Mouse (Mus musculus) testis, adult 2 months (tissue): ENCODE data around the gene Enah. TPM values are rescaled to one million over a fixed set of nuclear protein-coding genes. Genes with fewer than 3 reads are reported as not detected.

Source experiments
- H3K27ac ChIP-seq: fragments of 200-500 bp; 2 replicates; pipeline ENCODE4 v1.5.1; 2012; ENCODE audit warnings: low read depth, low read length; ENCODE audit not compliant: control insufficient read depth, insufficient read depth
- H3K27me3 ChIP-seq: fragments of 200-500 bp; 2 replicates; pipeline ENCODE4 v1.6.1; 2012; ENCODE audit warnings: mild to moderate bottlenecking, low read length, moderate library complexity; ENCODE audit not compliant: control insufficient read depth, insufficient read depth
- H3K36me3 ChIP-seq: fragments of 200-500 bp; 2 replicates; pipeline ENCODE4 v1.6.1; 2012; ENCODE audit warnings: mild to moderate bottlenecking, low read length; ENCODE audit not compliant: control insufficient read depth, insufficient read depth
- H3K4me1 ChIP-seq: fragments of 200-500 bp; 2 replicates; pipeline ENCODE4 v1.6.1; 2012; ENCODE audit warnings: low read length; ENCODE audit not compliant: control insufficient read depth, insufficient read depth
- H3K4me3 ChIP-seq: fragments of 200-500 bp; 2 replicates; pipeline ENCODE4 v1.5.1; 2012; ENCODE audit warnings: low read depth, mild to moderate bottlenecking, low read length, moderate library complexity, mixed read lengths; ENCODE audit not compliant: control insufficient read depth
- CTCF ChIP-seq: fragments of 200-500 bp; IDR thresholded peaks from 2 replicates; pipeline ENCODE4 v1.5.1; 2012; ENCODE audit warnings: low read depth, mild to moderate bottlenecking, inconsistent platforms, low read length, moderate library complexity; ENCODE audit not compliant: control insufficient read depth, insufficient read depth, insufficient replicate concordance
- POLR2A ChIP-seq: fragments of 200-500 bp; IDR thresholded peaks from 2 replicates; pipeline ENCODE4 v1.6.1; 2012; ENCODE audit warnings: low read depth, mild to moderate bottlenecking, inconsistent platforms, low read length, moderate library complexity; ENCODE audit not compliant: control insufficient read depth
- polyA plus RNA-seq: library from polyadenylated mRNA; depleted of rRNA; stranded (reverse); fragments of >200 nt; gene quantifications from 2 replicates; pipeline ENCODE4 v1.2.3, GENCODE M21; 2012

The Enah gene
- polyA plus RNA-seq, 1 experiment: 54.0 TPM

GRCm38 (mm10) chr1:182047016-182047690 is 27.4 kb upstream of the Enah start:
- Histone ChIP-seq H3K4me3 (no peak overlapping the region), H3K27ac (no peak overlapping the region), H3K36me3 (no peaks in the 10 kb centered on the region), H3K27me3 (no peaks in the 10 kb centered on the region), H3K4me1 (no peaks in the 10 kb centered on the region)
- TF ChIP-seq CTCF (no peak), POLR2A (no peak)

DNA sequence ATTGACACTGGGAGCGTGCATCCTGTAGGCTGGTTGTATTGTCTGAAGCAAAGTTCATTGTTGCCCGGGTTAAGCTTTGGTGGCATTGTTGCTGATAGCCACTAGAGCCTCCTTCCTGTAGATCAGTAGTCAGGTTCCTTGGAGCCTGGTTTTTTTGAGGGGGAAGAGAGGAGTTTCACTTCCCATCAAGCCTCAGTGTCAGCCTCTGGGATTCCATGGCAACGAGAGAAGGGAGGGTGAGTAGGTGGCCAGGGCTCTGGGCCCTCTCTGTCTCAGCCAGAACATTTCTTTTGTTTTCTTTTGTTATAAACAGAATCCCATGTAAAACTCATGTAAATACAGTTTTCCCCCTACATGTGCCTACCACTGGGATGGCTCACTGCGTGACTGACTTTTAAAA is 25.4 kb upstream of the Enah start:
- H3K36me3 ChIP-seq: no peaks in the 10 kb centered on the region
- H3K27me3 ChIP-seq: no peaks in the 10 kb centered on the region
- TF ChIP-seq POLR2A (no peak), CTCF (no peak)
- no peaks in the 10 kb centered on the region for H3K4me1 ChIP-seq
- no peak overlapping the region for H3K4me3 ChIP-seq
- H3K27ac ChIP-seq: no peak overlapping the region

GRCm38 (mm10) chr1:182040538-182040937 is 20.7 kb upstream of the Enah start:
- H3K27me3 ChIP-seq: no peaks in the 10 kb centered on the region
- no peak for TF ChIP-seq POLR2A
- TF ChIP-seq CTCF: no peak
- no peak overlapping the region for H3K27ac ChIP-seq
- H3K4me3 ChIP-seq: no peak overlapping the region
- peaks cover 3% of the 10 kb centered on the region for H3K4me1 ChIP-seq
- H3K36me3 ChIP-seq: no peaks in the 10 kb centered on the region

- Histone ChIP-seq H3K27me3 (no peaks in the 10 kb centered on the region), H3K4me3 (no peak overlapping the region), H3K4me1 (no peaks in the 10 kb centered on the region; the same call in 1 of the 2 replicates), H3K36me3 (no peaks in the 10 kb centered on the region), H3K27ac (no peak overlapping the region)
- TF ChIP-seq POLR2A (no peak), CTCF (no peak)
These were observed 12.0 kb upstream of the Enah start for GRCm38 (mm10) chr1:182031757-182032156.

DNA sequence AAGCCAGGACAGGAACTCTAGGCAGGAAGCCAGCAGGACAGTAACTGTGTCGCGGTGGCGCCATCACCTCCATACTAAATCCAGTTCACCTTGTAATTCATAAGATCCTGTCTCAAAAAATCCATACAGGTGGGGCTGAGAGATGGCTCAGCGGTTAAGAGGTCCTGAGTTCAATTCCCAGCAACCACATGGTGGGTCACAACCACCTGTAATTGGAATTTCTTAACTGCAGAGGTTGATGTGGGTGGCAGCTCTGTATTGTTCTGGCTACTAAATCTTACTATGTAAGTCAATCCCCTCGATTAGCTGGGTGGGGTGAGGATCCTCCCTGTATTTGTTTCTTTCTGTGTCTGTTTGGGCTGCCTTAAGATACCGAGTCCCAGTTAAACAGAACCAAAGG is 11.3 kb upstream of the Enah start:
- Histone ChIP-seq H3K27ac (no peak overlapping the region), H3K36me3 (no peaks in the 10 kb centered on the region), H3K4me3 (no peak overlapping the region), H3K4me1 (no peaks in the 10 kb centered on the region; the same call in 1 of the 2 replicates), H3K27me3 (no peaks in the 10 kb centered on the region)
- TF ChIP-seq CTCF: no peak
- TF ChIP-seq POLR2A: no peak

GRCm38 (mm10) chr1:182029989-182030649 is 10.3 kb upstream of the Enah start:
- Histone ChIP-seq H3K4me3 (no peak overlapping the region), H3K36me3 (no peaks in the 10 kb centered on the region), H3K27me3 (no peaks in the 10 kb centered on the region), H3K27ac (no peak overlapping the region), H3K4me1 (no peaks in the 10 kb centered on the region; the same call in 1 of the 2 replicates)
- TF ChIP-seq CTCF: no peak

GRCm38 (mm10) chr1:182028231-182029210 is 8.7 kb upstream of the Enah start:
- Histone ChIP-seq H3K36me3 (no peaks in the 10 kb centered on the region), H3K4me1 (no peaks in the 10 kb centered on the region; the same call in 1 of the 2 replicates), H3K4me3 (no peak overlapping the region), H3K27ac (no peak overlapping the region), H3K27me3 (no peaks in the 10 kb centered on the region)
- TF ChIP-seq POLR2A (no peak), CTCF (no peak)
